Mouse (Mus musculus) stomach, embryonic 15.5 days (tissue): Measurements from ENCODE around the gene Hes2. TPM values are rescaled to one million over a fixed set of nuclear protein-coding genes. Genes with fewer than 3 reads are reported as not detected.

Experiments used
- ATAC-seq: fragments of 200-750 bp; cut with Nextera tagmentation; 2 replicates; pipeline ENCODE4 v1.8.0; 2017; ENCODE audit warnings: low read depth, moderate number of reproducible peaks, moderate TSS enrichment; ENCODE audit not compliant: insufficient read depth, low FRiP score
- H3K27ac ChIP-seq: fragments of 300-500 bp; sonication (generic); 2 replicates; pipeline ENCODE4 v1.5.1; 2015; ENCODE audit warnings: mild to moderate bottlenecking, inconsistent platforms
- H3K27me3 ChIP-seq: fragments of 300-500 bp; sonication (generic); replicated peaks from 2 replicates; pipeline ENCODE4 v1.6.1; 2015; ENCODE audit warnings: inconsistent platforms
- H3K36me3 ChIP-seq: fragments of 300-500 bp; sonication (generic); 2 replicates; pipeline ENCODE4 v1.6.1; 2015; ENCODE audit warnings: inconsistent platforms
- H3K4me1 ChIP-seq: fragments of 300-500 bp; sonication (generic); 2 replicates; pipeline ENCODE4 v1.6.1; 2015; ENCODE audit warnings: inconsistent platforms
- H3K4me2 ChIP-seq: fragments of 300-500 bp; sonication (generic); 2 replicates; pipeline ENCODE4 v1.6.1; 2015; ENCODE audit warnings: mild to moderate bottlenecking, inconsistent platforms
- H3K4me3 ChIP-seq: fragments of 300-500 bp; sonication (generic); replicated peaks from 2 replicates; pipeline ENCODE4 v1.5.1; 2015; ENCODE audit warnings: inconsistent platforms
- H3K9ac ChIP-seq: fragments of 300-500 bp; sonication (generic); 2 replicates; pipeline ENCODE4 v1.6.1; 2015; ENCODE audit warnings: inconsistent platforms
- H3K9me3 ChIP-seq: fragments of 300-500 bp; sonication (generic); 2 replicates; pipeline ENCODE4 v1.6.1; 2016; ENCODE audit warnings: inconsistent platforms
- WGBS: fragments of 180-500 bp; shearing (Covaris S2); methylation state at CpG from one replicate; pipeline ENCODE4 v1.1.7; 2015; 5-methylcytosine and 5-hydroxymethylcytosine counted together
- polyA plus RNA-seq: library from polyadenylated mRNA; unstranded; fragments of >200 nt; fragmentation: Nextera tagmentation; extraction: Ambion mirVana; gene quantifications from 2 replicates; pipeline ENCODE4 v1.2.1, GENCODE M21; 2015

Hes2 gene
- polyA plus RNA-seq, 1 experiment from 2014 or later, result 0.44 TPM

GRCm38 (mm10) chr4:152192569-152192968 lies 33.9 kb downstream of the Hes2 start:
- WGBS, result 40% methylated on average over 4 of the region's 4 CpGs
- ATAC-seq, result no peak

GRCm38 (mm10) chr4:152194476-152195175 lies 36.0 kb downstream of the Hes2 start:
- H3K27me3 ChIP-seq, result no peaks in the 10 kb centered on the region
- no peak overlapping the region for H3K27ac ChIP-seq
- H3K36me3 ChIP-seq, result no peaks in the 10 kb centered on the region
- H3K4me3 ChIP-seq, result no peak overlapping the region
- H3K9me3 ChIP-seq, result no peaks in the 10 kb centered on the region
- H3K4me2 ChIP-seq, result no peak overlapping the region
- 72% methylated on average over 3 of the region's 3 CpGs for WGBS
- H3K9ac ChIP-seq, result no peak overlapping the region
- H3K4me1 ChIP-seq, result no peaks in the 10 kb centered on the region
- no peak for ATAC-seq

More at GRCm38 (mm10) chr4:152192569-152192968, 33.9 kb downstream of the Hes2 start:
- Histone ChIP-seq H3K9me3 (no peaks in the 10 kb centered on the region), H3K4me1 (no peaks in the 10 kb centered on the region), H3K27ac (no peak overlapping the region), H3K27me3 (no peaks in the 10 kb centered on the region), H3K36me3 (no peaks in the 10 kb centered on the region), H3K9ac (no peak overlapping the region), H3K4me2 (no peak overlapping the region), H3K4me3 (no peak overlapping the region)

- no peaks in the 10 kb centered on the region for H3K27me3 ChIP-seq
- peaks cover 8% of the 10 kb centered on the region for H3K4me1 ChIP-seq
- H3K9ac ChIP-seq, result no peak overlapping the region
- H3K9me3 ChIP-seq, result no peaks in the 10 kb centered on the region
- H3K4me3 ChIP-seq, result no peak overlapping the region
- no peaks in the 10 kb centered on the region for H3K36me3 ChIP-seq
- H3K27ac ChIP-seq, result no peak overlapping the region
- 87% methylated on average over 8 of the region's 9 CpGs for WGBS
- H3K4me2 ChIP-seq, result no peak overlapping the region
- no peak for ATAC-seq
These were observed 37.6 kb downstream of the Hes2 start for GRCm38 (mm10) chr4:152196276-152196675.

- Histone ChIP-seq H3K4me1 (peaks cover 17% of the 10 kb centered on the region), H3K9ac (no peak overlapping the region), H3K36me3 (no peaks in the 10 kb centered on the region), H3K4me2 (no peak overlapping the region), H3K4me3 (no peak overlapping the region), H3K27me3 (no peaks in the 10 kb centered on the region), H3K27ac (no peak overlapping the region), H3K9me3 (no peaks in the 10 kb centered on the region)
- WGBS, result 58% methylated on average over 5 of the region's 5 CpGs
- no peak for ATAC-seq
These were observed 38.9 kb downstream of the Hes2 start for GRCm38 (mm10) chr4:152197545-152197944.

- no peak overlapping the region for H3K4me2 ChIP-seq
- no peaks in the 10 kb centered on the region for H3K9me3 ChIP-seq
These were observed 41.0 kb downstream of the Hes2 start for GRCm38 (mm10) chr4:152199617-152200016.

GRCm38 (mm10) chr4:152201492-152201891 lies 42.8 kb downstream of the Hes2 start:
- Histone ChIP-seq H3K4me1 (peaks cover 23% of the 10 kb centered on the region), H3K4me3 (no peak overlapping the region), H3K9ac (no peak overlapping the region), H3K9me3 (no peaks in the 10 kb centered on the region), H3K36me3 (no peaks in the 10 kb centered on the region), H3K4me2 (no peak overlapping the region), H3K27ac (no peak overlapping the region), H3K27me3 (no peaks in the 10 kb centered on the region)
- ATAC-seq, result 0 out of 2 replicates have a peak, but pooled peaks have one; percentile 5
- 38% methylated on average over 6 of the region's 6 CpGs for WGBS

More at GRCm38 (mm10) chr4:152199617-152200016, 41.0 kb downstream of the Hes2 start:
- ATAC-seq, result no peak
- Histone ChIP-seq H3K4me1 (peaks cover 23% of the 10 kb centered on the region), H3K27me3 (no peaks in the 10 kb centered on the region), H3K4me3 (no peak overlapping the region), H3K9ac (no peak overlapping the region), H3K36me3 (no peaks in the 10 kb centered on the region), H3K27ac (no peak overlapping the region)
- 45% methylated on average over 1 of the region's 1 CpGs for WGBS

DNA sequence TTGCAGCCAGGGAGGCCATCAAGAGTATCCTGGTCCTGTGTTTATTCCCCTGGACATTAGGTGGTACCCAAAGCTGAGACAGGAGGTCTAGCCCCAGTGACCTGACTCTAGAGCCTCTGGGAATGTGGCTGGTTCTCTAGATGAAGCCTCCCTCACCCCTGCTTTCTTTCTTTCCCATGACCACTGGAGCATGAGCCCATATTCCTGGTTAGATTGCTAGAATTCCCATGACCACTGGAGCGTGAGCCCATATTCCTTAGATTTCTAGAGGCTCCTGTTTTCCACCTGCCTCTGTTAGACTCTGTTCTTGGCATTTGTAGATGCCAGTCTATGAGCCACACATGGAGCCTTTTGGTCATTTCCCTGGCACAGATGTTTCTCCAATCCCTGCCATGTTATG lies 43.8 kb downstream of the Hes2 start:
- Histone ChIP-seq H3K4me3 (no peak overlapping the region), H3K27me3 (no peaks in the 10 kb centered on the region), H3K27ac (no peak overlapping the region), H3K9ac (no peak overlapping the region), H3K36me3 (no peaks in the 10 kb centered on the region), H3K4me2 (no peak overlapping the region), H3K4me1 (peaks cover 23% of the 10 kb centered on the region), H3K9me3 (no peaks in the 10 kb centered on the region)
- 91% methylated on average over 1 of the region's 1 CpGs for WGBS
- no peak for ATAC-seq

GRCm38 (mm10) chr4:152202905-152203304 lies 44.2 kb downstream of the Hes2 start:
- Histone ChIP-seq H3K9me3 (no peaks in the 10 kb centered on the region), H3K27me3 (no peaks in the 10 kb centered on the region), H3K36me3 (no peaks in the 10 kb centered on the region), H3K4me3 (no peak overlapping the region), H3K4me1 (peaks cover 23% of the 10 kb centered on the region), H3K4me2 (no peak overlapping the region), H3K27ac (no peak overlapping the region), H3K9ac (no peak overlapping the region)
- 51% methylated on average over 3 of the region's 3 CpGs for WGBS
- no peak for ATAC-seq

- H3K9ac ChIP-seq, result no peak overlapping the region
- ATAC-seq, result no peak; the same call in 1 of the 2 replicates
- H3K4me2 ChIP-seq, result no peak overlapping the region
- no peaks in the 10 kb centered on the region for H3K9me3 ChIP-seq
- H3K27ac ChIP-seq, result no peak overlapping the region
- no peaks in the 10 kb centered on the region for H3K27me3 ChIP-seq
- H3K36me3 ChIP-seq, result no peaks in the 10 kb centered on the region
- no peak overlapping the region for H3K4me3 ChIP-seq
- peaks cover 23% of the 10 kb centered on the region for H3K4me1 ChIP-seq
- WGBS, result 90% methylated on average over 6 of the region's 6 CpGs
These were observed 46.0 kb downstream of the Hes2 start for GRCm38 (mm10) chr4:152204663-152205062.

- Histone ChIP-seq H3K4me1 (peaks cover 15% of the 10 kb centered on the region), H3K4me2 (no peak overlapping the region), H3K9me3 (no peaks in the 10 kb centered on the region), H3K27ac (no peak overlapping the region), H3K27me3 (no peaks in the 10 kb centered on the region), H3K36me3 (no peaks in the 10 kb centered on the region), H3K4me3 (no peak overlapping the region), H3K9ac (no peak overlapping the region)
- ATAC-seq, result no peak
- 62% methylated on average over 6 of the region's 6 CpGs for WGBS
These were observed 47.5 kb downstream of the Hes2 start for GRCm38 (mm10) chr4:152206199-152206598.

DNA sequence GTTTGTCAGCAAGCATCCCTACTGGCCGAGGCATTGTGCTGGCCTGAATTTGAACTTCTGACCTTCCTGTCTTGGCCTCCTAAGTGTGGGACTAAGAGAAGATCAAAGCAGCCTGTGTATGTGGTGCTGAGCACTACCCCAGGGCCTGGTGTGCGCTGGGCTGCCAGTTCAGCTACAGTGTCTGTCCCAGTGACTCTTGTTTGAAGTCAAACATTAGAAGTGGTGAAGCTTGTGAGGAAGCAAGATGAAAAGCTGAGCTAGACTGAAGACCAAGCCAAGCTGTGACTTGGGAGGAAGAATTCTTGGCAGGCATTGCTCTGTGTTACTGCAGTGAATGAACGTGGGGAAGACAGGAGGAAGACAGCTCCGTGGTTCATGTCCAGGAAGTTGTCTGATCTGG lies 51.0 kb downstream of the Hes2 start:
- ATAC-seq, result no peak
- Histone ChIP-seq H3K27me3 (no peaks in the 10 kb centered on the region), H3K27ac (no peak overlapping the region)

More for the DNA sequence above, 51.0 kb downstream of the Hes2 start:
- 42% methylated on average over 4 of the region's 4 CpGs for WGBS
- H3K4me1 ChIP-seq, result peaks cover 5% of the 10 kb centered on the region
- H3K9me3 ChIP-seq, result no peaks in the 10 kb centered on the region
- H3K4me3 ChIP-seq, result no peak overlapping the region
- H3K36me3 ChIP-seq, result no peaks in the 10 kb centered on the region
- H3K4me2 ChIP-seq, result no peak overlapping the region
- H3K9ac ChIP-seq, result no peak overlapping the region
